Mouse (Mus musculus): ENCODE measurements around the gene Slc13a1. TPM values are rescaled to one million over a fixed set of nuclear protein-coding genes. Genes with fewer than 3 reads are reported as not detected.
"Not testable (repeated sequence)": the region's sequence is repeated elsewhere in the genome, so short reads cannot be mapped to it uniquely, and the experiment has no call there.

Gene Slc13a1
- 0.14 and 0.17 TPM in 2 replicates for polyA plus RNA-seq (2012; rRNA removed)

DNA sequence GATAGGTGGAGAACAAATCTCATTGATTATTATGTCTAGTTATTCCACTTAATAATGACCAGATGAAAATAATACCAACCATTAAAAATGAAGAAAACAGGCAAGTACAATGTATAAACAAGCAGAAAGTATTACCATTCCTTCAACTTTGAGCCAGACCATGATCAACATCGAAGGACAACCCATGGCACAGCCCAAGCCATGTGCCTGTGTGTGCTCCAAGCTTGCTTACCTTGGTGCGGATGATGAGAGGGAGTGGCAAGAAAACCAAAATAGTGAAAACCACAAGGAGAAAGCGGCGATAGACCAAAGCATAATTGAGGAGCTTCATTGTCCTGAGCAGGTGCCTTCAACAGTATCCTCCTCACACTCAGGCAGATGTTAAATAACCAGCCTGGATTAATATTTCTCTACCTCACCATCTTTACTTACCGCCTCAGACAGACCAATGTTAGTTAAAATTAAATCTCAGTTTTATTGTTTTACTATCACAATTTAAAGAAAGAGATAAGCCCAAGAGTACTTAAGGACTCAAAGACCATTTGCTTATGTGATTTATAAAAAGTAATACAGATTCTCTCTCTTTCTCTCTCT is at the start of gene Slc13a1:
TSS of gene Slc13a1 (minus strand) at position 359 of the 594 bp plus-strand sequence.
- DNase-seq (ENCODE audit: extremely low spot score in 1 of 2, low spot score in 1 of 2): no peak

DNA sequence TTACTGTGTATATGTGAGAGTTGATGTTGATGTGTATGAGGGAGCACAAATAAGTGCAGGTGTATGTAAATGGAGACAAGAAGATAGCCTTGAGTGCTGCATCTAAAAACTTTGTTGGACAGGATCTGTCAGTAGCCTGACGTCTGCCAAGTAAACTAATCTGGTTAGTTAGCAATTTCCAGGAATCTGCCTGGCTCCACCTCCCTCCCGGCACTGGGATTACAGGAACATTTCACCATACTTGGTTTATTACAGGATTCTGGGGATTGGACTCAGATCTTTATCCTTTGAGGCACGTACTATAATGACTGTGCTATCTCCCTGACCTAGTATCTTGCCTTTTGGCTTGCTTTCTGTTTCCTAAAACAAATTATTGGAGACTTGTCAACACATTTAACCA is 40.0 kb upstream of the Slc13a1 start:
- no peak for DNase-seq (ENCODE audit: extremely low spot score in 1 of 2, low spot score in 1 of 2)

DNA sequence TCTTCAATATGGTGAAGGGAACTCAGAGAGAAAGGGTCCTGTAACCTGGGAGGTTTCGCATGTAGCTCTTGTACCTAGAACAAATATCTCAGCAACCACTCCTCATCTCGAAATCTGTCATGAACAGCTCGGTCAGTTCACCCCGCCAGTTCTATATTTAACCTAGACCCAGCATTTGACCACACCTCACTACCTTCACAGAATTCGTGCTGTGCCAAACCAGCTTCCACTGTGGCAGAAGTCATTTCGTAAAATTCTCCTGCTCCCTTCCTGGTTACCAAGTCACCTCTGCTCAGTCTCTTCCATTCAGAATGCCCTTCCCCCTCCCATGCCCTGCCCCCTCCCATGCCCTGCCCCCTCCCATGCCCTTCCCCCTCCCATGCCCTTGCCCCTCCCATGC is 34.3 kb upstream of the Slc13a1 start:
- no peak for DNase-seq (ENCODE audit: extremely low spot score in 1 of 2, low spot score in 1 of 2)

DNA sequence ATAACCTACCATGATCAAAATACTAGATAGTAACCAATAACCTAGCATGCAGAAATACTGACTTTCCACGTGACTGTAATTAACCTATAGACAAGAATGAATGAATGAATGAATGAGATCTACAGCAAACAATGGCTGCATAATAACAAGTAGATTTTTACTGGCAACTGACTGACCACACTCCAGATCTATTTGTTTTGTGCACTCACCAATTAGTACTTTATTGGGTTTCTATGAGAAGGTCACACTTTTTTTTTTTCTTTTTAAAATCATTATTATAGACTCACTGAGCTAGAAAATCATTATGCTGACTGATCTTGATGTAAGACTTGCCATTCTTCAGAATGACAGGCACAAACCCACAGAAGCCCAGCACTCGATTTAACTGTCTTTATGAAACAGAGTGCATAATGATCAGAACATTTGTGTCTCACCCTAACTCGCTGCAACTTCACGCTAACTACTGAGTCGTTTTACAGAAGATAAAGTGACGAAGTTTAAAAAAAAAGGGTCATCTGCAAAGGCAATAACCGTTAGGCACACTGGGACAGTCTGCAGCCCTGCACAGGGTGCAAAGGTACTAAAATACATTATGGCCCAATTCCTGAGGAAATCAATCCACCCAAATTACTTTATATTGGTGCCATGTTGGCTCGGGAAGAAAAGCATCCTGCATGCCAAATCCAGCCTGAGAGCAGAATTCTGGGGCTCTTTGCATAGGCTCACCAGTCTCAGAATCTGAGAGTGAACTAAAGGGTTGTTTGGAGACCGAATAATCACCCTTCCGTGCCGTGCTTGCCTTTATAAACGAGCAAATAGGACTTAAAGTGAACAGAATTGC is 33.0 kb upstream of the Slc13a1 start:
- DNase-seq (ENCODE audit: extremely low spot score in 1 of 2, low spot score in 1 of 2): no peak

DNA sequence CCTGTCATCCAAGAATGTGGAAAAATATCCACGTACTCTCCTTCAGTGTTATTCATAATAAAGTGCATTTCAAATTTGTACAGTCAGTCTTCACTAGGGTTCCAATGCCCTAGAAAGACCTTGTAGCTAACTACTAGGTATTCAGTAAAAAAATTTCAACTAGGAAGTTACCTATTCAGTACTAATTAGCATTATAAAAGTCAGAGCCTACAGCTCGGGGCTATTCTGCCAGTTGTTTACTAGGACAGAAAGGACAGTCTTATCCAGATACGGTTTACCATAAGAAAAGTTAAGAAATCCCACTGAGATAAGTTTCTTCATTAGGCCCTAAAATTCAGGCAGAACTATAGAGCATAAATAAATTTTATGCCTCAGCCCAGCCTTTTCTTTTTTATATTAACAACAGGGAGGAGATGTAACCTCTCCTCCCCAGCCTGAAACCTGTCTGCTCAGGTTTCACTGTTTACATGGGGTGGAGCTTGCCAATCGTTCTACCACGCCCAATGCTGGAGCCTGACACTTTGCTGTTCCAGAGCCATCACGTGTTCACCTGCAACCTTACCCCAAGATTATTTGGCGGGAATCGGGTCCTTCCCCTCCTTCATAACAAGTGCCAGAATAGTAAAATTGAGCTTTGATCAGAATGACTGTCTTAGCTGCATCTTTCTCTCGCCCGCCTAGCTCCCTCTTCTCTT is 29.8 kb upstream of the Slc13a1 start:
- DNase-seq (ENCODE audit: extremely low spot score in 1 of 2, low spot score in 1 of 2): not testable (repeated sequence)

DNA sequence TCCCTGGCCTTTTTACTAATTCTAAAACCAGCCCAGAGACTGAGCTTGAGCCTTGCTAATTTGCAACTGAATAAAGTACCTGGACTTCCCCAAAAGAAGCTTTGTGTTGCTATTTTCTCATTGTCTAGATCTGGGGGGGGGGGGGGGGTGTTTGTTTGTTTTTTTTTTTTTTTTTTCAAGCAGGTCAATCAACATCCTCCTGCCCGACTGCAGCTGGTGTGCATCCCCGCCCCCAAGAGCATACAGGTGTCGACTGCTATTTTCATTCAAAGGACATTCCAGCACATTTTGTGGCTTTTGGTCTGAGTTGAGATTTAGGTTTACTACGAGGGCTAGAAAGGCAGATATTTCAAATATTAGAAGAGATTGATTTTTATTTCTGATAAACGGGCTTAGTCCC is 28.5 kb upstream of the Slc13a1 start:
- not testable (repeated sequence) for DNase-seq (ENCODE audit: extremely low spot score in 1 of 2, low spot score in 1 of 2)

DNA sequence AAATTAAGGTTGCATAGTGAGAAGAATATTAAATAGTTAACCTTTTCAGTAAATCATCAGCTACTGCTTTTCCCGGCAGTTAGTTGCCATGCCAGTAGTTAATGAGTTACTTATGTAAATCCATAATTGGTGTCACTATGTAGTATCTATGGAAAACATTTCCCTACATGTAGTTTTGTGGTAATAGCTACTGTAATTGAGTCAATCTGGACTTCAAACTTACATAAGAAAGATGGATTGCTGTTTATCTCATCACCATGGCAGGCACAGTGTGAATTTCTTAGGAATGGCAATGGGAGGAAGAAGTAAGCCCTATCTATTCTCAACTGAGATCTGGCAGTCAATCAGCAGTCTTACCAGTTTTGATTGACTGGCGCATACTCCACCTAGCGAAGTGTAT is 15.5 kb upstream of the Slc13a1 start:
- no peak for DNase-seq (ENCODE audit: extremely low spot score in 1 of 2, low spot score in 1 of 2)

DNA sequence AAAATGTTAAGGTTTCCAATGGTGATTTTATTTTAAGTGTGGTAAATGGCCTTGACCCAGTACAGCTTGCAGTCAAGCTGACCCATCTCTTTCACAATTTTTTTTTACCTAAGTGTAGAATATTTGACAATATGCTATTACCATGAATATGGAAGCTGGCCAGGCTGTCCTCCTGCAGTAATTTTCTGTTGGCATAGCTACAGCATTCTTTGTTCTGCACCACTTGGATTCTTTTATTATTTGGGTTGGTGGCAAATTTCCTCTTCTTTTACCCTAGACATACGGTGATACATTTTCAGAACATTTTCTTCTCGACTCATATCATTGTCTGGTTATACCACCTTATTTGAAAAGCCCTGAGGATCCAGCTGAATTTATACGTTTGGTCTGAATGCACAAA is 7.5 kb upstream of the Slc13a1 start:
- DNase-seq (ENCODE audit: extremely low spot score in 1 of 2, low spot score in 1 of 2): no peak

DNA sequence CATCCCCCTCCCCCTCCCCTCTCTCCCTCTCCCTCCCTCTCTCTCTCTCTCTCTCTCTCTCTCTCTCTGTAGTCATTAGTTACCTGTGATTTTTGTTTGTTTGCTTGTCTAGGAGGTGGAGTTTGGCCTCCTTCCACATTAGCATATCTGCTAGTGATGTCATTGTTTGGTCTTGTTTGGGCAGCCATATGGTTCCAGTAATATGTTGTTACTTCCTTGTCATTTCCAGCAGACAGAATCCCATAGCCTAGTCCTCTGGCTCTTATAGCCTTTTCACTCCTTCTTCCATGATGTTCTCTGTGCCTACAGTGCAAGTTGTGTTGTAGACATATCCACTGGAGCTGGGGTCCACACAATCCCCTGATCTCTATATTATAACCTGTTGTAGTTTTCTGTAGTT is 6.1 kb upstream of the Slc13a1 start:
- no peak for DNase-seq (ENCODE audit: extremely low spot score in 1 of 2, low spot score in 1 of 2)

DNA sequence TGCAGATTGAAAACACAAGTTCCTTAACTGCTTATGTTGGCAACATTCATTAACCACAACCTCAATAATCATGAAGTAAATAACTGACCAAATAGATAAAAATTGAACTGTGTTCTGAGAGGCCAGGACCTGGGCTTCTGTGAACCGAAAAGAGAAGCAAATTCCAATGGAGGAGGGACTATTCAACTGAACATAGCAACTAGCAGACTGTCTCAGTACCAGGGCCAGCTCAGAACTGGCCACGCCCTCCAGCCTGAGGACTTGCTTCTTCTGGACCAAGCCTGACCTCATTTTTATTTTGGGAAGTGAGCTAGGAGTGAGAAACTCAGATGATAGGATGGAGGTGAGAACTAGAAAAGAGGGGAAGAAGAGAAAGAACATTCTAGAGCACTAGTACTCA is 4.8 kb upstream of the Slc13a1 start:
- DNase-seq (ENCODE audit: extremely low spot score in 1 of 2, low spot score in 1 of 2): no peak

DNA sequence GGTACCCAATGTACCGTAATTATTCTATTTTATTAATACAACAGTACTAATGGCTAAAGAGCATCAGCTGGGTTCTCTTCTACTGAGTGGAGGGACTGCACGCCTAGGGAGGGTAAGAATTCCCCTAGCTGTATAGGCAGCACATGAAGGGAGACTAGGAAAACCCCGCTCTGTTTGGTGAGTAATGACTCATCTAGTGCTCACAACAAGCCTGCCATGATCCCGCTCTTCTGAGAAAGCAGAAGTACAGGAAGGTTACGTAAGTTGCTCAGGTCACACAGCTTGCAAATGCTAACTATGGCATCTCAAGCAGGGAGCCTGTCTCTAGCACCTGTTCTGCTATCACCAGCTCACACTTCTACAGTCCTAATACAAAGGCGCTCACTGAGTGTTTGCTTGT is 1.1 kb downstream of the Slc13a1 start:
- peak in 1 of 2 experiments; percentile 22 for DNase-seq (ENCODE audit: extremely low spot score in 1 of 2, low spot score in 1 of 2)

DNA sequence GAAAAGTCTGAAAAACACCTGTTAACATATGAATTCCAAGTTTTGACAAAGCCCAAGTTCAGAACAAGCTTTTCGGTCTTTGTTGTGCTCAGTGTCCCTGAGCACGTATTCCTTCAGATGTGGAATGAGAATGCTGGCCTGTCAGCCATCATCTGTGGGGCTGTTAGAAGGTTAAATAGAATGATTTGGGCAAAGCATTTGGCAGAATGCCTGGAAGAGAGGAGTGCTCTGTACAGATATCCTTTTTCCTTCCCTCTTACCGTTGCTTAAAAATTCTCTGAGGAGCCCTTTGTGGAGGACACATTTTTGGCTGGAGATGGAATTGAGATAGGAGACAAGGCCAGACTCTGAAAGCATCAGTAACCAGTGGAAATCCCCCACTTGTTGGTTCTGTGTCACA is 2.6 kb downstream of the Slc13a1 start:
- DNase-seq (ENCODE audit: extremely low spot score in 1 of 2, low spot score in 1 of 2): no peak

DNA sequence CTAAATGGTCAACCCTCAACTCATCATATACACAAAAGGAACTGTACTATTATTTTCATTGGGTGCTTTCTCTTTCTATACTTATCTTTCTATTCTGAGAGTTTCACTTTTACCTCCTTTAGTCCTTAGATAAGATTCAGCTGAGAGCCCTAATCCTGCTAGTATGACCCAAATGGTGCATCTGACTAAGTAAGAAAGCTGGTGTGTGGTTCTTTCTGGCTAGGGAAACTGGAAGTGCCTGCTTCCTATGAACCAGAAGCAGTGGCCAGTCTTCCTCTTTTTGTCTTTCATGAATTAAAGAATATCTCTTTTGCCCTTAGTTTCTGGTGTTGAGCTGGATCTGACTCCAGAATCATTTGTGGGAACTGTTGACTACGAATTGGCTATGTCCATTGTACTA is 8.1 kb downstream of the Slc13a1 start:
- no peak for DNase-seq (ENCODE audit: extremely low spot score in 1 of 2, low spot score in 1 of 2)

DNA sequence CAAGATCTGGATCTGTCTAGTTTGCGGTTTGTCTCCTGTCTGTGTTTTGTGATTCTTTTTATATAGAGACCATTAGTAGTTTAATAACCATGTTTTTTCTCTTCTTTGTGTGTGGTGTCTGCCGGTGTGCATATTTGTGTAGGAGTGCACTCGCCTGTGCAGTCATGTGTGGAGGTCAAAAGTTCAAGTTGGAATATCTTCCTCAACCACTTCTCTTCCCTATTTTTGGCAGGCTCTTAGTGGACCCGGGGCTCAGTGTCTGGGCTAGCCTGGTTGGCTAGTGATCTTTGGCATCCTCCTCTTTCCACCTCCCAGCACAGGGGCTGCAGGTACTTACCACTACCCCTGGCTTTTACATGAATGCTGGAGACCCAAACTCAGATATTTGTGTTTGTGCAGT is 13.0 kb downstream of the Slc13a1 start:
- no peak for DNase-seq (ENCODE audit: extremely low spot score in 1 of 2, low spot score in 1 of 2)

DNA sequence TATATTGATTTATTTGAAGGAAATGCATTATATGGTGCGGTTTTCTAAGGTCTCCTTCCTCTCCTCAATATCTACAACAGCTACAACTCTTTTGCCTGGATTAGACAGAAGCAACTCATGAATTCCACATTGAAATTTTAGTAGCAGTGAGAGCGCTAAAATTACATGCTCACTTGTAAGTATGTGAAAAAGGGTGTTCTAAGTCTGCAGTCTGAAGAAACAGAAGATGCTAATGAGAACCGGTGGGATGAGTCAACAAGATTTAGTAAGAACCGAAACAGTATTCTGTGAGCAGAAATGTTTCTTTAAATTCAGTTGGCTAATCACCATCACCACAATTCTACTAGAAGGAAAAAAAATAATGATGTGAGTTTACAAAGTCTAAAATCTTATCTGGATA is 34.9 kb downstream of the Slc13a1 start:
- DNase-seq (ENCODE audit: extremely low spot score in 1 of 2, low spot score in 1 of 2): peak in 1 of 2 experiments; percentile 33

DNA sequence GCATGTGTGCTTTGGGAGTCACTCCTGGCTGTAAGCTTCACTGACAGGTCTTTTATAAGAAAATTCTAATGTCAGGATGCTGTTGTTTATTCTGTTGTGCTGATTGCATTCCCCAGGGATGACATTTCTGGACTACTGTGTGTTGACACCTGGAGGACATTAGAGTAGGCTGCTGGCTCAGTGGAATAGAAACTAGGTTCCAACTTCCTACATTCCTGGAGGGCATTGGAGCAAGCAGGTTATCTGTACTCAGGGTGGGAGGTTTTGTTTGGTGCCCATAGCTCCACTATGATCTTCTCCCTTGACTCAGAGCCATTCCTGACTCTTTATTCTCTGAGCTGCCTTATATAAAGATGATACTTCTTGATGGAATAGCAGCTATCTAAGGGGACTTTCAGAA is 45.3 kb downstream of the Slc13a1 start:
- no peak for DNase-seq (ENCODE audit: extremely low spot score in 1 of 2, low spot score in 1 of 2)

DNA sequence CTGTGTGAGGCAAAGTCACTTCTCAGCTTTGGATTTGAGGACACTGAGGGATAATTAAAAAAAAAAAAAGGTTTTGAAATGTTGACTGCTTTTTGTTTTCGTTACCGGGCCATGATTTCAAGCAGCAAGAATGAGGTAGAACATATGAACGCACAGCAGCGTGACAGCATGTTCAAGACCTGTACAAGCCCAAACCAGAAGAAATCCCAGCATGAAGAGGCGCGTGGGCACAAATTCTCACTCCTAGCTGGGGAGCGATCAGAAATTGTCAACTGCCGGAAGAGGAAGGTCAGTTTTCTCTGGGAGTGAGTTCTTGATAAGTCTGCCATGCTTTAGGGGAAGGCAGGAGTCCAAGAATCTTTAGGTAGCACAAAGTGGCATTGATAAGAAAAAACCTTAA is 56.3 kb downstream of the Slc13a1 start:
- no peak for DNase-seq (ENCODE audit: extremely low spot score in 1 of 2, low spot score in 1 of 2)

DNA sequence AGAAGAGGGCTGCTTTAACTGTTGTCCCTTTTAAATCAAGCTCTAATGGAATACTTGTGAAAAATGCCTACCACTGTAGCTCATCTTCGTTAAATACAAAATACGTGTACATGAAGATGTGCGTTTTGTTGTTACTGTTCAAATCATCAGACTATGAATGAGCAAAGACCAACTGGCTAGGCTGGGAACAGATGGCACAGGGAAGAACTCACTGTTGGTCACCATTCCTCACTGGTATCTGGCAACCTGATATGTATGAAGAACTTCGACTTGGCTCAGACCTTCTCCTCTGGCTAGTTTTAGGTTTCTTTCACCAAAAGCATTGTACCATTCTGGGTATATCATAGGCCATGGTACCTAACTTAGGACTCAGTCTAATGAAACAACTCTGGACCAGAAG is 59.4 kb downstream of the Slc13a1 start:
- no peak for DNase-seq (ENCODE audit: extremely low spot score in 1 of 2, low spot score in 1 of 2)

DNA sequence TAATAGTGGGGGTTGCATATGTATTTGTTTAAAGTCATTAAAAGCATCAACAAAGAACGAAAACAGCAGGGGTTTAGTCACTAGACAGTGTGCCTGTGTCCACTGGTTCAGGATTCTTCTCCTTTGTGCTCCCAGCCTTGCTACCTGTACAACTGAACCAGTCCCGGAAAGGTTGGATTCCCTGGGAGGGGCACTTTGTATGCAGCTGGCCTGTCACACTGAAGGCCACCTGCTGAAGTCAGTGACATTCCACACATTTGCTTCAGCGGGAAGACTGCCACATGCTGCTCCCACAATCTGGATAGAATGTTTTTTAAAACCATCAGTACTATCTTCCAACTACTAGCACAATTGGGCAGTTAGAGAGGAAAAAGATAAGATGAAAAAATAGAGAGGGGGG is 61.7 kb downstream of the Slc13a1 start:
- DNase-seq (ENCODE audit: extremely low spot score in 1 of 2, low spot score in 1 of 2): no peak

DNA sequence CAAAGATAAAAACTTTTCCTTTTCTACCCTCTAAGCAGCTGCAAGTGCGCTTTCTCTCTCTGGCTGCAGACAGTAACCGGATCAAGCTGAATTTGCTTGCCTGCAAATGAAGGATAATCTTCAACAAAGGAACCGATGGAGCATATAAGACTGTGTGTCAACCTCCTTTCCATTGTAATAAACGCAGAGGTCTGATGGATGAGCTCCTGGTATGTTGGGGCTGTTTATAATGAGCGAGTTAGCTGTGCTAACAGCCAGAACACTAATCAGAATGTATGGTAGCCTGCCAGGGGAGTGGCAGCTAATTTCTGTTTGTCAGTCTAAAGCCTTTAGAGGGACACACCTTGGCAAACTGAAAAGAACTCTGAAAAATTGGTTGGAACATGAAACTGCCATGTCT is 62.2 kb downstream of the Slc13a1 start:
- DNase-seq (ENCODE audit: extremely low spot score in 1 of 2, low spot score in 1 of 2): no peak

DNA sequence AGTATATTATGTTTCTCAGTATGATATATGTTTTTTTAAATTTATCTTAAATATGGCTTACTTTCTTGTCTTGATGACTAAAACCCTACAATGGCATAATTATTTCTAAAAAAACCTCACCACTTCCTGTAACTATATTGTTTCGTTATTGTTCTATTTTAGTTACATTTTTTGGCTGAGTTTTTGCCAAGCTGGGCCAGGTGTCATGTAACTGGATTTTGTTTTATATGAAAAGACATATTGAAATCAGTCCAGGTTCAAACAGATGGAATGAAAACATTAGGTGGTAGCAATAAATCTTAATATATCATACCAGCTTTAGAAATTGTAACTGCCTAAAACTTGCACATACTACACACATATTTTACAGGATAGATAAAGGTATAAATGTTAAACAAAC is 66.6 kb downstream of the Slc13a1 start:
- DNase-seq (ENCODE audit: extremely low spot score in 1 of 2, low spot score in 1 of 2): no peak

DNA sequence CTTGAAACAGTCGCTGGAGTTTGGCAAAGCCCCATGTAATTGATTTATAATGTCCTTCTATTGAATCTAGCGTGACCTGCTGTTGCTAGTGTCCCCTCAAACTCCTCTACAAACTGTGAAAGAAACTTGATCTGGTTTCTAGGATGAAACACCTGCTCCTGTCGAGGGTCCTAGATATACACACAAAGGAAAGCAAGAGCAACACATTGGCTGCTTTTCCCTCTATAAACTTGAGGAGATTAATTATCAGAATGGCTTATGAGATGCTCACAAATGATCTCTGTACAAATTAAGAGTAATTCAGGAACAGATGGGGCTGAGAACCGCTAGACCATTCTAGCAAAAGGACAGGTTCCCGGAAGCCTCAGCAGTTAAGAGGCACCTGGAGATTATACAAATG is 67.2 kb downstream of the Slc13a1 start:
- DNase-seq (ENCODE audit: extremely low spot score in 1 of 2, low spot score in 1 of 2): no peak

Measured in frontal cortex, adult 2 months (tissue).